Mouse (Mus musculus): ENCODE data around the gene Trappc2l.
A peak's percentile ranks its signal among the peaks of the same experiment; 100 is the strongest.

Gene Trappc2l

GRCm38 (mm10) chr8:122656056-122656999 is 44.9 kb downstream of the Trappc2l start:
- DNase-seq (ENCODE audit: low read depth, low spot score): no peak

GRCm38 (mm10) chr8:122658149-122658806 is 46.8 kb downstream of the Trappc2l start:
- peak; percentile 74 for DNase-seq (ENCODE audit: low read depth, low spot score)

GRCm38 (mm10) chr8:122658807-122659160 is 47.3 kb downstream of the Trappc2l start:
- DNase-seq (ENCODE audit: low read depth, low spot score): no peak

GRCm38 (mm10) chr8:122660022-122660421 is 48.6 kb downstream of the Trappc2l start:
- DNase-seq (ENCODE audit: low read depth, low spot score): no peak

- peak; percentile 89 for DNase-seq (ENCODE audit: low read depth, low spot score)
Measured at GRCm38 (mm10) chr8:122661138-122661537, 49.7 kb downstream of the Trappc2l start.

GRCm38 (mm10) chr8:122661894-122662293 is 50.5 kb downstream of the Trappc2l start:
- no peak for DNase-seq (ENCODE audit: low read depth, low spot score)

- no peak for DNase-seq (ENCODE audit: low read depth, low spot score)
Measured at GRCm38 (mm10) chr8:122663106-122663505, 51.7 kb downstream of the Trappc2l start.

GRCm38 (mm10) chr8:122663670-122664069 is 52.2 kb downstream of the Trappc2l start:
- DNase-seq (ENCODE audit: low read depth, low spot score): no peak

- DNase-seq (ENCODE audit: low read depth, low spot score): no peak
Measured at GRCm38 (mm10) chr8:122665221-122665620, 53.8 kb downstream of the Trappc2l start.

- no peak for DNase-seq (ENCODE audit: low read depth, low spot score)
Measured at GRCm38 (mm10) chr8:122665667-122666316, 54.4 kb downstream of the Trappc2l start.

All from mesoderm, embryonic 11.5 days (tissue).